Mouse (Mus musculus) MEL (cell line): Measurements from ENCODE around the gene Dhx35.

Experiments used
- CHD1 ChIP-seq: IDR thresholded peaks from 2 replicates; pipeline ENCODE4 v1.6.1; 2012; ENCODE audit warnings: low read depth, mild to moderate bottlenecking, inconsistent platforms, low read length, improper control_type of control experiment
- CHD2 ChIP-seq: IDR thresholded peaks from 2 replicates; pipeline ENCODE4 v1.6.1; 2011; ENCODE audit warnings: low read length, improper control_type of control experiment
- CTCF ChIP-seq, 3 experiments: IDR thresholded peaks in 2 of 3; conservative IDR thresholded peaks in 1 of 3; 2 replicates each; pipeline ENCODE4 v1.5.1; 2011 to 2012; ENCODE audit warnings: low read length in 3 of 3, low read depth in 2 of 3, mild to moderate bottlenecking in 2 of 3, improper control_type of control experiment in 1 of 3, inconsistent platforms in 1 of 3, mixed read lengths in 1 of 3, moderate library complexity in 1 of 3; ENCODE audit not compliant: control insufficient read depth in 1 of 3, insufficient read depth in 1 of 3, poor library complexity in 1 of 3, severe bottlenecking in 1 of 3
- EP300 ChIP-seq, 2 experiments: IDR thresholded peaks; 2 replicates each; pipeline ENCODE4 v1.6.1; 2011; ENCODE audit warnings: improper control_type of control experiment in 2 of 2, low read length in 2 of 2, low read depth in 1 of 2, mild to moderate bottlenecking in 1 of 2
- MAX ChIP-seq: IDR thresholded peaks from 2 replicates; pipeline ENCODE4 v1.6.1; 2011; ENCODE audit warnings: low read length, improper control_type of control experiment
- MAZ ChIP-seq: IDR thresholded peaks from 2 replicates; pipeline ENCODE4 v1.6.1; 2012; ENCODE audit warnings: low read depth, mild to moderate bottlenecking, inconsistent platforms, low read length, improper control_type of control experiment
- MYB ChIP-seq: IDR thresholded peaks from 2 replicates; pipeline ENCODE4 v1.6.1; 2011; ENCODE audit warnings: mild to moderate bottlenecking, low read depth, low read length, improper control_type of control experiment
- MYC ChIP-seq: IDR thresholded peaks from 2 replicates; pipeline ENCODE4 v1.6.1; 2011; ENCODE audit warnings: low read depth, mild to moderate bottlenecking, low read length, improper control_type of control experiment, moderate library complexity
- POLR2A ChIP-seq, 2 experiments: IDR thresholded peaks; 2 replicates each; pipeline ENCODE4 v1.6.1; 2011 to 2012; ENCODE audit warnings: low read length in 2 of 2, mild to moderate bottlenecking in 2 of 2, control low read depth in 1 of 2, improper control_type of control experiment in 1 of 2, low read depth in 1 of 2, moderate library complexity in 1 of 2; ENCODE audit not compliant: control insufficient read depth in 1 of 2, insufficient read depth in 1 of 2, poor library complexity in 1 of 2
- POLR2AphosphoS2 ChIP-seq: IDR thresholded peaks from 2 replicates; pipeline ENCODE4 v1.6.1; 2011; ENCODE audit warnings: low read length, improper control_type of control experiment
- USF2 ChIP-seq, 2 experiments: IDR thresholded peaks; 2 replicates each; pipeline ENCODE4 v1.6.1; 2011 to 2012; ENCODE audit warnings: improper control_type of control experiment in 2 of 2, low read length in 2 of 2, borderline replicate concordance in 1 of 2, inconsistent platforms in 1 of 2, low read depth in 1 of 2, mild to moderate bottlenecking in 1 of 2; ENCODE audit not compliant: insufficient read depth in 1 of 2
- ZKSCAN1 ChIP-seq: IDR thresholded peaks from 2 replicates; pipeline ENCODE4 v1.6.1; 2012; ENCODE audit warnings: low read depth, mild to moderate bottlenecking, inconsistent platforms, low read length, improper control_type of control experiment, moderate library complexity

- TF ChIP-seq MAZ: no peak
- no peak for TF ChIP-seq EP300 (IDR thresholded peaks at IDR 0.05; ENCODE audit: low read depth in 1 of 2, low read length in 2 of 2)
- TF ChIP-seq POLR2A (IDR thresholded peaks at IDR 0.05; ENCODE audit: control insufficient read depth in 1 of 2, insufficient read depth in 1 of 2, low read depth in 1 of 2, low read length in 2 of 2, poor library complexity in 1 of 2): no peak
- TF ChIP-seq POLR2AphosphoS2: no peak
- TF ChIP-seq CTCF (IDR thresholded peaks at IDR 0.05 in 2 of 3, conservative IDR thresholded peaks at IDR 0.05 in 1 of 3; ENCODE audit: control insufficient read depth in 1 of 3, insufficient read depth in 1 of 3, low read depth in 2 of 3, low read length in 3 of 3, poor library complexity in 1 of 3, severe bottlenecking in 1 of 3): no peak
- TF ChIP-seq MYC: no peak
- no peak for TF ChIP-seq CHD1
- TF ChIP-seq MYB: no peak
- no peak for TF ChIP-seq CHD2
- no peak for TF ChIP-seq MAX
- TF ChIP-seq USF2 (IDR thresholded peaks at IDR 0.05; ENCODE audit: borderline replicate concordance in 1 of 2, insufficient read depth in 1 of 2, low read depth in 1 of 2, low read length in 2 of 2): no peak
- no peak for TF ChIP-seq ZKSCAN1
Measured at GRCm38 (mm10) chr2:158776716-158777115, 17.9 kb upstream of the Dhx35 start.
